Mouse (Mus musculus): Measurements from ENCODE around the gene Aktip. TPM values are rescaled to one million over a fixed set of nuclear protein-coding genes. Genes with fewer than 3 reads are reported as not detected.

Aktip gene
- total and polyA plus RNA-seq, 3 experiments, result 9.3 to 13.4 (median 13.3) TPM

DNA sequence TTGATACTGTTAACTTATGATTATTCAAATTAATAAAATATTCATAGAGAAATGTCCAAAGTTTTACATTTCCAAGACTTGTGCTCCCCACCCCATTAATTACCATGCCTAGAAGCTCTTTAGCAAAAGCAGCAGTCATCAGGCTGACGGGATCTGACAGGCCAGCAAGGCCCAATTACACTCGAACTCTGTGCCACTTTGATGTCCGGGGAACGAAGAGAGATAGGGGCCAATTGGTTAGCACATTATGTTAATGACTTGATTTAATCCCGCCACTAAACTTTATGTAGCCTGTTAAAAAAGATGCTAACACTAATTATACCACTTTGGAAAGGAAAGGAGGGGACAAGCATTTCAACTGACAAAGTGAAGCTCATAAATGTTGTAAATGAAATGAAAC lies 41.6 kb upstream of the Aktip start:
- in situ Hi-C loops (cut with MboI; ENCODE audit: low pct_ligation_motif_present, low pct_unique_long_range_greater_than_20kb, low sequenced_read_pairs), result no loop called here
- dilution Hi-C loops (cut with MboI; ENCODE audit: extremely low pct_ligation_motif_present, extremely low pct_unique_long_range_greater_than_20kb, low sequenced_read_pairs), result no loop called here
- no peaks in the 10 kb centered on the region for H3K9me3 ChIP-seq (replicated peaks; ENCODE audit: low read length)

DNA sequence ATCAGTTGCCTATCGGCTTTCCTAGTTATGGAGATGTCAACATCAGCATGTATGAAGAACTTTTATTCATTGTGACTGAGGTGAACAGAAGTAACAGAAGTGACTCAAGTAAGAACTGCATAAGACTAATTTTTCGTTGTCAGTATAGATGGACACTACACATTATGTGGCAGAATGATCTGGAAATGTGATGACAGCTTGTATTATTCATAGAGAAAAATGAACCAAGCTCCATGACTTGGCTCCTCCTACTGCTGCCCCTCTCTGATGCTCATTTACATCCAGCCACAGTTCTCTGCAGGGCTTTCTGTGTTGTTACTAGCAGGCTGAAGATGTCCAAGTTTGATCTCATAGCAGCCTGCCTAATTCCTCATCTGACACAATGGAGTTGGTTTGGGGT lies 37.4 kb upstream of the Aktip start:
- Histone ChIP-seq H3K36me3 (replicated peaks in 1 of 2; ENCODE audit: control insufficient read depth in 1 of 2, insufficient read depth in 1 of 2, low read length in 1 of 2) (peaks cover 0 to 5% of the 10 kb centered on the region in 2 experiments), H3K4me2 (ENCODE audit: insufficient read depth, low read depth, poor library complexity, severe bottlenecking) (no peak overlapping the region), H3K79me2 (replicated peaks; ENCODE audit: control insufficient read depth, extremely low read depth, insufficient read depth, poor library complexity, severe bottlenecking) (no peaks in the 10 kb centered on the region), H3K4me1 (ENCODE audit: control insufficient read depth in 1 of 2, insufficient read depth in 2 of 2) (no peaks in the 10 kb centered on the region; a peak in 1 of 4 replicates), H3K9me3 (replicated peaks; ENCODE audit: low read length) (no peaks in the 10 kb centered on the region), H3K27me3 (replicated peaks) (no peaks in the 10 kb centered on the region), H3K27ac (ENCODE audit: insufficient read depth, low read depth) (no peak overlapping the region), H3K4me3 (replicated peaks in 1 of 3; ENCODE audit: low read depth in 2 of 3, low read length in 2 of 3, poor library complexity in 1 of 3) (no peak overlapping the region), H3K9ac (ENCODE audit: insufficient read depth, low read depth) (no peak overlapping the region)
- in situ Hi-C loops (cut with MboI; ENCODE audit: low pct_ligation_motif_present, low pct_unique_long_range_greater_than_20kb, low sequenced_read_pairs), result no loop called here
- DNase-seq (ENCODE audit: extremely low read depth), result no peak
- TF ChIP-seq JUN (IDR thresholded peaks at IDR 0.05; ENCODE audit: insufficient read depth, low read depth, low read length) (no peak), NRF1 (IDR thresholded peaks at IDR 0.05; ENCODE audit: low read depth, low read length) (no peak), ETS1 (conservative IDR thresholded peaks at IDR 0.05; ENCODE audit: low read depth, low read length) (no peak), CHD1 (IDR thresholded peaks at IDR 0.05; ENCODE audit: low read depth, low read length) (no peak), POLR2A (IDR thresholded peaks at IDR 0.05; ENCODE audit: low read depth, low read length) (no peak), KAT2A (IDR thresholded peaks at IDR 0.05; ENCODE audit: insufficient replicate concordance, low read length) (no peak), EP300 (IDR thresholded peaks at IDR 0.05; ENCODE audit: low read length) (no peak), RAD21 (IDR thresholded peaks at IDR 0.05; ENCODE audit: low read depth, low read length) (no peak), ZNF384 (IDR thresholded peaks at IDR 0.05; ENCODE audit: low read depth, low read length) (no peak), MAZ (IDR thresholded peaks at IDR 0.05; ENCODE audit: low read depth, low read length) (no peak), ZMIZ1 (IDR thresholded peaks at IDR 0.05; ENCODE audit: low read depth, low read length) (no peak), PAX5 (IDR thresholded peaks at IDR 0.05; ENCODE audit: low read length) (no peak), MAX (IDR thresholded peaks at IDR 0.05; ENCODE audit: low read length) (no peak), ELF1 (IDR thresholded peaks at IDR 0.05; ENCODE audit: low read depth, low read length) (no peak), TBP (conservative IDR thresholded peaks at IDR 0.05; ENCODE audit: low read depth, low read length) (no peak), MAFK (IDR thresholded peaks at IDR 0.05; ENCODE audit: insufficient replicate concordance, low read length) (no peak), SMC3 (IDR thresholded peaks at IDR 0.05; ENCODE audit: low read depth, low read length) (no peak), ZC3H11A (IDR thresholded peaks at IDR 0.05; ENCODE audit: low read depth, low read length) (no peak), JUND (conservative IDR thresholded peaks at IDR 0.05; ENCODE audit: low read depth, low read length) (no peak), MXI1 (IDR thresholded peaks at IDR 0.05; ENCODE audit: low read depth, low read length) (no peak)
- dilution Hi-C loops (cut with MboI; ENCODE audit: extremely low pct_ligation_motif_present, extremely low pct_unique_long_range_greater_than_20kb, low sequenced_read_pairs), result no loop called here

More for the DNA sequence above, 41.6 kb upstream of the Aktip start:
- Histone ChIP-seq H3K4me2 (ENCODE audit: insufficient read depth, low read depth, poor library complexity, severe bottlenecking) (no peak overlapping the region), H3K4me1 (ENCODE audit: control insufficient read depth in 1 of 2, insufficient read depth in 2 of 2) (peaks cover 0 to 18% of the 10 kb centered on the region in 2 experiments; a peak in 2 of 4 replicates), H3K27me3 (replicated peaks) (no peaks in the 10 kb centered on the region), H3K79me2 (replicated peaks; ENCODE audit: control insufficient read depth, extremely low read depth, insufficient read depth, poor library complexity, severe bottlenecking) (no peaks in the 10 kb centered on the region), H3K4me3 (replicated peaks in 1 of 3; ENCODE audit: low read depth in 2 of 3, low read length in 2 of 3, poor library complexity in 1 of 3) (no peak overlapping the region), H3K36me3 (replicated peaks in 1 of 2; ENCODE audit: control insufficient read depth in 1 of 2, insufficient read depth in 1 of 2, low read length in 1 of 2) (peaks cover 0 to 7% of the 10 kb centered on the region in 2 experiments), H3K9ac (ENCODE audit: insufficient read depth, low read depth) (no peak overlapping the region), H3K27ac (ENCODE audit: insufficient read depth, low read depth) (no peak overlapping the region)
- TF ChIP-seq RCOR1 (conservative IDR thresholded peaks at IDR 0.05; ENCODE audit: low read depth, low read length) (no peak), MEF2A (IDR thresholded peaks at IDR 0.05; ENCODE audit: borderline replicate concordance, low read depth, low read length) (no peak), ETS1 (conservative IDR thresholded peaks at IDR 0.05; ENCODE audit: low read depth, low read length) (no peak), SMC3 (IDR thresholded peaks at IDR 0.05; ENCODE audit: low read depth, low read length) (no peak), UBTF (IDR thresholded peaks at IDR 0.05; ENCODE audit: low read depth, low read length) (no peak), TCF12 (IDR thresholded peaks at IDR 0.05; ENCODE audit: low read depth, low read length) (no peak), MAX (IDR thresholded peaks at IDR 0.05; ENCODE audit: low read length) (no peak), RAD21 (IDR thresholded peaks at IDR 0.05; ENCODE audit: low read depth, low read length) (no peak), ZMIZ1 (IDR thresholded peaks at IDR 0.05; ENCODE audit: low read depth, low read length) (no peak), MAFK (IDR thresholded peaks at IDR 0.05; ENCODE audit: insufficient replicate concordance, low read length) (no peak), POLR2AphosphoS2 (IDR thresholded peaks at IDR 0.05; ENCODE audit: low read depth, low read length) (no peak), JUN (IDR thresholded peaks at IDR 0.05; ENCODE audit: insufficient read depth, low read depth, low read length) (no peak), MAZ (IDR thresholded peaks at IDR 0.05; ENCODE audit: low read depth, low read length) (no peak), E2F4 (IDR thresholded peaks at IDR 0.05; ENCODE audit: insufficient replicate concordance, low read depth, low read length) (no peak), CTCF (conservative IDR thresholded peaks at IDR 0.05 in 1 of 2, IDR thresholded peaks at IDR 0.05 in 1 of 2; ENCODE audit: low read depth in 2 of 2, low read length in 2 of 2) (no peak)
- DNase-seq (ENCODE audit: extremely low read depth), result no peak
